Mouse (Mus musculus) B cell, adult 67 days (primary cell): ENCODE data around the gene Mff. TPM values are rescaled to one million over a fixed set of nuclear protein-coding genes. Genes with fewer than 3 reads are reported as not detected.

Experiments
- total RNA-seq, 2 experiments: library from RNA; stranded (reverse); gene quantifications; 4 replicates each; pipeline ENCODE4 v1.2.4; 2023

Mff gene
- total RNA-seq, result 100 to 1,000 TPM; 110 to 129 TPM

DNA sequence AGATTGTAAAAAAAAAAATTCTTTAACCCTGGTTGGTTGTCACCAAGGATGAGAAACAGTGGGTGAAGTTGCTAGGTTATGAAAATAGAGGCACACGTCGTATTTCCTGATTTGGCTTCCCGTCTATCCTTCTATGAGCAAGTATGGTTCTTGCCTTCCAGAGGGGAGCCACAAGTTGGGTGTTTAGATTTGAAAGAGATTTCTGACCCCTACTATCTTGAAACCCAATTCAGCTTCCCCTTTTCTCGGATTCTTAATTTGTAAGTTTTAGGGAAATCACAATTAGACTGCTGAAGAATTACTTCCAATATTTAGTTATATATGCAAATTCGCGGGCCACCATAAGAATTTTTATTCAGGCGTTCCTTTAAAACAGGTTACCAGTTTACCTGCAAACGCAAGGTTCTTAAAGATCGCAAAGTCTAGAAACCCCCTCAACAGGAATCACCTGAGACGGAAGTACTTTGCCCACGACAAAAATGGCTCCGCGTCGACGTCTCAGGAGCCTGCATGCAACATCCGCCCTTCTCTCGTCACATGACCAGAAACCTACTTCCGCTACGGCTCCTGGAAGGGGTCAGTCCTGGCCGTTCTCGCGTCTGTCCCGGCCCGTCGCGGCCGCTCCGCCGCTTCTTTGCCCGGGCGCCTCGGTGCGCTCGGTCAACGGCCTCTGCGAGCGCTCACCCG lies at the start of gene Mff:
Gene Mff, plus strand, starts transcription at position 552 of the 687 bp plus-strand sequence.

DNA sequence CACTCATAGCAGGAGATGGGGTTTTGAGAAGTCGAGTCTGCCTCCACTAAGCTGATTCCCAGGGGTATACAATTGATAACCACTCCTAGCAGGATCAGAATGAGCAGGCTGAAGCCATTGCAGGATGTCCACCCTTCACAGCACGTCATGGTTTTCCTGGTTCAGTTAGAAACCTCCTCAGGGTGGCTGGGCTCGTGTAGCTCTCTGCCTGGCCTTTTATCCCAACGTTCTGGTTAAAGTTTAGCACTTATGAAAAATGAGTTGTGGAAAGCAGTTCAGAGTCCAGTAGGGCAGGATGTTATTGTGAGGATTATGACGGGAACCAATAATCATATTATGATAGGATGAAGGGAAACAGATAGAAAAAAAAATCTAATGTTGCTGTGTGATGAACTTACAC lies 43.6 kb downstream of the Mff start, which contains the start of gene Tm4sf20:
Gene Tm4sf20, minus strand, starts transcription at position 193 of the 400 bp plus-strand sequence.

DNA sequence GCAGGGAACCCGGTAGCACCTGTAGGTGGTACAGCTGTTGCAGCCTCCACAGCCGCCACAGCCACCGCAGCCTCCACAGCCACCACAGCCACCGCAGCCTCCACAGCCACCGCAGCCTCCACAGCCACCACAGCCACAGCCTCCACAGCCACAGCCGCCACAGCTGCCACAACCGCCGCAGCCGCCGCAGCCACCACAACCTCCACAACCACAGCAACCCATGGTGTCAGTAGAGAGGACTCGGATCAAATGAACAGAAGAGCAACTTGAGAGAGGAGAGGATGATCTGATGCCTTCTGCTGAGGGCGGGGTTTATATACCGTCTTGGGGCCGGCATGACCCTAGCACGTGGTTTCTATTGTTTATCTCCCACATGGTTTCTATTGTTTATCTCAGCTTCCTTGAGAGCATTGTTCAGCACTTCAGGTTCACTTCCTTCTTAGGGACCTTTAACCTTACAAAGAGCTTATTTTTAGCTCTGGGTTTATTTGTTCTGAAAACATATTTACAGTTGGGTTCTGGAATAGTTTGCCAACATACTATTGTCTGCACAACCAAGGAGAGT lies 46.4 kb downstream of the Mff start, which contains the start of gene Gm47791:
Gene Gm47791, minus strand, starts transcription at position 222 of the 565 bp plus-strand sequence.

Other genes starting within 250 kb of the Mff start
- gene Col4a4, start 138.0 kb upstream of the Mff start, total RNA-seq, result not detected
- gene Col4a3, start 138.0 kb upstream of the Mff start, total RNA-seq, result not detected
- not detected for gene Tm4sf20, start 43.6 kb downstream of the Mff start, total RNA-seq
- gene Gm47791, start 46.4 kb downstream of the Mff start, total RNA-seq, result not detected
- gene Agfg1, start 114.6 kb downstream of the Mff start, total RNA-seq, result 10 to 100 TPM; 56.2 to 56.4 TPM
- gene A030005L19Rik, start 188.4 kb downstream of the Mff start, total RNA-seq, result 1 to 10 TPM in 1 of 2 experiments, not detected in 1; 2.2 TPM
- gene A030014E15Rik, start 200.0 kb downstream of the Mff start, total RNA-seq, result not detected
- not detected for gene Gm6217, start 206.5 kb downstream of the Mff start, total RNA-seq
- gene A030003K21Rik, start 218.5 kb downstream of the Mff start, total RNA-seq, result not detected
- gene Gm7544, start 231.1 kb downstream of the Mff start, total RNA-seq, result not detected
- gene Gm47955, start 235.4 kb downstream of the Mff start, total RNA-seq, result not detected